Mouse (Mus musculus): Measurements from ENCODE around the gene Rpl12. TPM values are rescaled to one million over a fixed set of nuclear protein-coding genes. Genes with fewer than 3 reads are reported as not detected.
A peak's percentile ranks its signal among the peaks of the same experiment; 100 is the strongest.

Rpl12 gene
- polyA plus RNA-seq, 1 experiment from 2014 or later: 663 TPM

DNA sequence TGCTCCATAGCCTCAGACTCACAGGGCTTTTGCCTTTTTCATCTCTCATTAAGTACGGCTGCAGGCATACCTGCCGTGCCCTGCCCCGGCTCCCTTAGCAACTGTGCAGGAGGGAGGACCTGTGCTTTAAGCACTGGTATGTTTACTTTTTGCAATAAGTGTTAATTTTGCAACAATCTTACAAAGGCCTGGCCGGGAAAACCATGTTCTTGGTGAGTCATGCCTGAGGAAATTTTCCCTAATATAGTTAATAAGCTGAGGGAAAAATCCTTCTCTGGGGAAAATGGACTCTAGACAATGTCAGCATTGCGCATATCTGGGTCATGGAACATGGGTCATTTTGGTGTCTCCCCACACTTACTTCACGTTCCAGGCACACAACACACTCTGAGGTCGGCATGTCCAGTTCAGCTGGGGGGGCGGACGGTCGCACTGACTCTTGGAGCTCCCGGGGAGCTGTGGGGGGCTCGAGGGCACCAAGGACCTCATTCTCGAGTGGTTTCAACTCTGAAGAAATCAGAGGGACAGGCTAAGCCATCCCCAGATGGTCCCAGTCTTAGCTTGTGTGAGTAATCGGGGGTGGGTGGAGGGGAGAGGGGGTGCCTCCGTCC, 33.6 kb upstream of the Rpl12 start:
- H3K36me3 ChIP-seq (ENCODE audit: inconsistent target): peaks cover 55% of the 10 kb centered on the region; the same call in 1 of the 2 replicates
- 89% methylated on average over 15 of the region's 15 CpGs for WGBS (ENCODE audit: missing documents)

DNA sequence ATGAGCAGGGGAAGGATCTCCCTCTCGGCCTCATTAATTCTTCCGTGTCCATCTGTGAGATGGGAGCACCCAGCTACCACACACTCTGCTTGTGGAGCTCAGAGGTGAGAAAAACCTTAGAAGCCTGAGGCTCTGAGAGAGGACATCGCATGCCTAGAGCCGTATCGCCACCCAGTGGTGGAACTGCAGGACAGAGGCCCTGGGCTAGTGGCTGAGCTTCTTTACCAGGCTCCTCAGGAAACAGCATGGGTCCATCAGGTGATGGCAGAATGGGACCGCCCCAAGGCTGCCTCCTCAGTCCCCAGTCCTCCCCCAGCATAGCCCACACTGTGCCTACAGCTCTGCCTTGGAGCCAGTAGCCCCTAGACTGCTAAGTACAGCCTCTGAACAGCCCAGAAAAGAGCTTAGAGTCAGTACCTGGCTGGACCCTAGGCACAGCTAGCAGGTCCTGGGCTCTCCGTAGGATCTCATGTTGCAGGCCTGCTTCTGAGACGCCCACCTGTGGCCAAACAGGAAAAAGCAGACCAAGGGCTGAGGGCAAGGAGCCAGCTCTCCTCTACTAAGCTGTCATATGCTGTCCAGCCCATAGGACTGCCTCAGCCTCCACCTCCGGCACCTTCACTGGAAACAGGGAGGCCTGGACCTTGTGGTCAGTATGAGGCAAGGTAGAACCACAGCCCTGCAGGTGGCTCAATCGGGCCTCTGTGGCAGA, 33.0 kb upstream of the Rpl12 start:
- WGBS (ENCODE audit: missing documents): 52% methylated on average over 10 of the region's 10 CpGs
- H3K36me3 ChIP-seq (ENCODE audit: inconsistent target): peaks cover 55% of the 10 kb centered on the region; the same call in 1 of the 2 replicates
- H3K79me2 ChIP-seq (ENCODE audit: inconsistent target): no peaks in the 10 kb centered on the region
- H3K4me3 ChIP-seq (ENCODE audit: inconsistent target): no peak overlapping the region
- H3K27ac ChIP-seq: no peak overlapping the region

More for the DNA sequence above, 33.6 kb upstream of the Rpl12 start:
- Histone ChIP-seq H3K4me3 (ENCODE audit: inconsistent target) (no peak overlapping the region), H3K27ac (no peak overlapping the region), H3K79me2 (ENCODE audit: inconsistent target) (no peaks in the 10 kb centered on the region)

DNA sequence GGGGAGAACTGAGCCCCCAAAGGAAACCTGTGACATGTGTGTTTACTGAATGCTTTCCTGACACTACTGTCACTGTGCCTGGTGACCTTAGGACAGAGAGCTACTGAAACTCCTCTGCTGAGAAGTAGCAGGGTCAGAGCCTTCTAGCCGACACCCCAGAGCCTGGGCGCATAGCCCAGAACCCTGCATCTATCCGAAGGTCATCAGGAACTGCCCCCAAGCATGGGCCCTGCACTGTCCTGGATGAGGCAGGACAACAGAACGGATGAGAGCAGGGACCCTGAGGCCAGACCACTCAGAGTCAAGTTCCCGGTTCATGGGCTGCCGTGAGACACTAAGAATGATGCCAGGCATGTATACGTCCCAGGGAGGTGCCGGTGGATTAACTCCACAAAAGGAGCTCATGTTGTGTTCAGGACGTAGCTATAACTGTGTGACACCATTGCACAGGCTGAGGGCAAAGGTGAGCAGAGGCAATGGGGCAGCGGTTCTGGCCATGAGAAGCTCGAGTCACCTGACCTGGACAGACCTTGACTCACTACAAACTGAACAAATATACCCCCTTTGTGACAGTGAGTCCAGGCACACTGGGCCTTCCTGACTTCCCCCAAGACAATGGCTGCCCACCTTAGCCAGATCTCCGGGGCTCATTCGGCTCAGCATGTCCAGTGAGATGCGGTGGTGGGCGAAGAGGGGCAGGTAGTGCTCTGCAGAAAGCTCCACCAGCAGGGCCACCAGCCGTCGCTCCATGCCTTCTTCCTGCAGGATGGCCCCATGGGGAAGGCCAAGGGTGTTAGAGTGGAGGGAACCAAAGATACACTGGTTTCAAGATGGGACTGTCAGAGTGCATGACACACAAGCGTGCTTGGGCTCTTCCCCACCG, 32.2 kb upstream of the Rpl12 start:
- Histone ChIP-seq H3K4me3 (ENCODE audit: inconsistent target) (no peak overlapping the region), H3K36me3 (ENCODE audit: inconsistent target) (peaks cover 56% of the 10 kb centered on the region; the same call in 1 of the 2 replicates), H3K79me2 (ENCODE audit: inconsistent target) (no peaks in the 10 kb centered on the region), H3K27ac (no peak overlapping the region)
- 96% methylated on average over 17 of the region's 19 CpGs for WGBS (ENCODE audit: missing documents)

- 46% methylated on average over 6 of the region's 7 CpGs for WGBS (ENCODE audit: missing documents)
- Histone ChIP-seq H3K36me3 (ENCODE audit: inconsistent target) (peaks cover 65% of the 10 kb centered on the region; the same call in 1 of the 2 replicates), H3K4me3 (ENCODE audit: inconsistent target) (no peak overlapping the region), H3K79me2 (ENCODE audit: inconsistent target) (no peaks in the 10 kb centered on the region), H3K27ac (no peak overlapping the region)
Observed at GRCm38 (mm10) chr2:32931730-32932129, 29.6 kb upstream of the Rpl12 start.

- Histone ChIP-seq H3K27ac (no peak overlapping the region), H3K4me3 (ENCODE audit: inconsistent target) (no peak overlapping the region), H3K36me3 (ENCODE audit: inconsistent target) (peaks cover 70% of the 10 kb centered on the region; the same call in 1 of the 2 replicates), H3K79me2 (ENCODE audit: inconsistent target) (no peaks in the 10 kb centered on the region)
- 90% methylated on average over 5 of the region's 5 CpGs for WGBS (ENCODE audit: missing documents)
Observed at GRCm38 (mm10) chr2:32938741-32939140, 22.6 kb upstream of the Rpl12 start.

GRCm38 (mm10) chr2:32939418-32939817, 21.9 kb upstream of the Rpl12 start:
- H3K36me3 ChIP-seq (ENCODE audit: inconsistent target): peaks cover 70% of the 10 kb centered on the region; the same call in 1 of the 2 replicates
- no peak overlapping the region for H3K4me3 ChIP-seq (ENCODE audit: inconsistent target)
- no peak overlapping the region for H3K27ac ChIP-seq
- no peaks in the 10 kb centered on the region for H3K79me2 ChIP-seq (ENCODE audit: inconsistent target)
- WGBS (ENCODE audit: missing documents): 88% methylated on average over 5 of the region's 5 CpGs

GRCm38 (mm10) chr2:32940483-32940882, 20.9 kb upstream of the Rpl12 start:
- Histone ChIP-seq H3K27ac (no peak overlapping the region), H3K79me2 (ENCODE audit: inconsistent target) (no peaks in the 10 kb centered on the region), H3K36me3 (ENCODE audit: inconsistent target) (peaks cover 70% of the 10 kb centered on the region; the same call in 1 of the 2 replicates), H3K4me3 (ENCODE audit: inconsistent target) (no peak overlapping the region)
- WGBS (ENCODE audit: missing documents): 97% methylated on average over 4 of the region's 4 CpGs

GRCm38 (mm10) chr2:32947454-32947853, 13.9 kb upstream of the Rpl12 start:
- Histone ChIP-seq H3K4me3 (ENCODE audit: inconsistent target) (no peak overlapping the region), H3K36me3 (ENCODE audit: inconsistent target) (peaks cover 54% of the 10 kb centered on the region; the same call in 1 of the 2 replicates), H3K79me2 (ENCODE audit: inconsistent target) (no peaks in the 10 kb centered on the region), H3K27ac (no peak overlapping the region)
- WGBS (ENCODE audit: missing documents): 78% methylated on average over 11 of the region's 11 CpGs

- Histone ChIP-seq H3K36me3 (ENCODE audit: inconsistent target) (peaks cover 58% of the 10 kb centered on the region), H3K79me2 (ENCODE audit: inconsistent target) (no peaks in the 10 kb centered on the region), H3K4me3 (ENCODE audit: inconsistent target) (no peak overlapping the region), H3K27ac (no peak overlapping the region)
- WGBS (ENCODE audit: missing documents): 100% methylated on average over 1 of the region's 2 CpGs
Observed at GRCm38 (mm10) chr2:32954581-32954980, 6.8 kb upstream of the Rpl12 start.

DNA sequence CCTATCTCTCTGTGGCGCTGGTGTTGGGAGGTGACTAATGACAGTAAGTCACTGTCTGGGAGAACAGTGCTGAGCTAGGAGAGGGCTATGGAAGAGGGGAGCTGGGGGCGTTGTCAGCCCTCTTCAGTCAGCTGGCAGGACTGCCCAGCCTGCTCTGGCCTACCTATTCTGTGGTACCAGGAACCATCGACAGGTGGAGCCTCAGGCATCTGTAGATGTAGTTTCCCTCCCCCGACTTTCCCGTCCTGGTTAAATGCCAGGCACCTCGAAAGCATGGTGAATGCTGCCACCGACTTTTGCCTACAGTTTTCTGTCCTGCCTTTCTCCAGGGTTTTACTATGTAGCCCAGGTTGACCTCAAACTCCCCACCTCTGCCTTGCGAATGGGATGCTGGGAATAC, 4.0 kb upstream of the Rpl12 start:
- no peak overlapping the region for H3K4me3 ChIP-seq (ENCODE audit: inconsistent target)
- 74% methylated on average over 8 of the region's 8 CpGs for WGBS (ENCODE audit: missing documents)
- H3K27ac ChIP-seq: no peak overlapping the region
- peaks cover 14% of the 10 kb centered on the region for H3K79me2 ChIP-seq (ENCODE audit: inconsistent target)
- H3K36me3 ChIP-seq (ENCODE audit: inconsistent target): peaks cover 58% of the 10 kb centered on the region

DNA sequence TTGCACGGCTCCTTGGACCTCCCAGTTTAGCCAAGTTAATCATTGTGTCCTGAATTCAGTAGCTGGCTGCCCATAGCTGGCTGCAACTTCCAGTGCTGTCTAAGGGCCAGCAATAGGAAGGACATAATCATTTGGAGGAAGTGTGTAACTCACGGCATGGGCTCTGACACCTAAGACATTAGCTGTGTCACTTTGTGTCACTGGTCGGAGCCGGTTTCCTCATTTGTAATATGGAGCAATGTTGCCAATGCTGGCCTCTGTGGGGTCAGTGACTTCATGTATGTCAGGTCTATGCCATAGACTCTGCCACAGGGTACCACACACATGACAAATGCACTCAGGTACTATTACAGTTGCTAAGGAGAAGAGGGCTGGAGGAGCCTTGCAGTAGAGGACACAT, 1.1 kb upstream of the Rpl12 start:
- peak overlapping the region; percentile 64 for H3K27ac ChIP-seq
- peak overlapping the region; percentile 74 for H3K4me3 ChIP-seq (ENCODE audit: inconsistent target)
- H3K79me2 ChIP-seq (ENCODE audit: inconsistent target): peaks cover 39% of the 10 kb centered on the region
- H3K36me3 ChIP-seq (ENCODE audit: inconsistent target): peaks cover 43% of the 10 kb centered on the region
- 50% methylated on average over 4 of the region's 4 CpGs for WGBS (ENCODE audit: missing documents)

DNA sequence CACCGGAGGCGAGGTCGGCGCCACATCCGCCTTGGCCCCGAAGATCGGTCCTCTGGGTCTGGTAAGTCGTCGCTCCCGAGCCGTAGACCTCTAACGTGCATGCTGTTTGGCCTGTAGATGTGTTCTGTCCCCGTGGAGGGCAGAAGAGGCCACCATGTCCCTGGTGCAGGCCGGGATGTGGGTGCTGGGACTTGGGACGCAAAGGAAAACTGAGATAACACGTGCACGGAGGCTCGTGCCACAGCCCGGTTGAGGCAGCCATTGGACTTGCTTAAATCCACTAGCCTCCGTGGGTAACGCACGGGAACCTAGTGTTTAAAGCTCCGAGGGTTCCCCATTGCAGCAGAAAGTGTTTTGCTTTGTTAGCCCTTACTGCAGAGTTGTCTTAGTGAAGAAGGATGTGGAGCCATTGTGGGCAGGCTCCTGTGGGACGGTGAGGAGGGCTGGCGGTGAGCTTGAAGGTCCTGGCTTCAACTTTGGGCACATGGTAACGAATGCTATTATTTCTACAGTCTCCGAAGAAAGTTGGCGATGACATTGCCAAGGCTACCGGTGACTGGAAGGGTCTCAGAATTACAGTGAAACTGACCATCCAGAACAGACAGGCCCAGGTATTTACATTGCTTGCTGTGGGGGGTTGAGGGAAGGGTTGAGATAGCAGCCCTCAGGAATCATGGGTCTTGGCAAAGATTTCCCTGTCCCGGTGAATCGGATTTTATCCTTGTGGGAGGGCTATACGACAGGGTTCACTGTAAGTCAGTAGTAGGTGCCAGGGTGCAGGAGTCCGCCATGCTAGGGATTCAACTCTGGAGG, 909 bp downstream of the Rpl12 start:
- H3K36me3 ChIP-seq (ENCODE audit: inconsistent target): peaks cover 23% of the 10 kb centered on the region; the same call in 1 of the 2 replicates
- H3K79me2 ChIP-seq (ENCODE audit: inconsistent target): peaks cover 41% of the 10 kb centered on the region
- 2% methylated on average over 31 of the region's 33 CpGs for WGBS (ENCODE audit: missing documents)
- peak overlapping the region; percentile 70 for H3K27ac ChIP-seq
- peak overlapping the region; percentile 77 for H3K4me3 ChIP-seq (ENCODE audit: inconsistent target)

- Histone ChIP-seq H3K36me3 (ENCODE audit: inconsistent target) (peaks cover 17% of the 10 kb centered on the region; the same call in 1 of the 2 replicates), H3K79me2 (ENCODE audit: inconsistent target) (peaks cover 47% of the 10 kb centered on the region), H3K27ac (peak overlapping the region; percentile 70), H3K4me3 (ENCODE audit: inconsistent target) (peak overlapping the region; percentile 77)
- 8% methylated on average over 9 of the region's 9 CpGs for WGBS (ENCODE audit: missing documents)
Observed at GRCm38 (mm10) chr2:32962875-32963220, 1.5 kb downstream of the Rpl12 start.

DNA sequence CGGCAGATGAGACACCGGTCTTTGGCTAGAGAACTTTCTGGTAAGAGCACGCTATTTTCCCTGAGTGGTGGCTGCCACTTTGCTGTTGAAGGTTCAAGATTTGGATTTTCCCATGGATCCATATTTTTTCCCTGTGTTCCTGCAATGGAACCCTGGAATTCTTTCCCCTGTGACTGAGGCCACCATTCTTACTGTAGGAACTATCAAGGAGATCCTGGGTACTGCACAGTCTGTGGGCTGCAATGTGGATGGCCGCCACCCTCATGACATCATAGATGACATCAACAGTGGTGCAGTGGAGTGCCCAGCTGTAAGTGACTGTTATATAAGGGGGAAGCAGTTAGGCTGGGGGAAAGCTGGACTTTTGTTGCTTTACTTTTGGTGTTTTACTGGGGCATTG, 2.2 kb downstream of the Rpl12 start:
- H3K4me3 ChIP-seq (ENCODE audit: inconsistent target): peak overlapping the region; percentile 77; the same call in 1 of the 2 replicates

More for the DNA sequence above, 2.2 kb downstream of the Rpl12 start:
- Histone ChIP-seq H3K36me3 (ENCODE audit: inconsistent target) (peaks cover 10% of the 10 kb centered on the region; the same call in 1 of the 2 replicates), H3K27ac (peak overlapping the region; percentile 70), H3K79me2 (ENCODE audit: inconsistent target) (peaks cover 52% of the 10 kb centered on the region)
- WGBS (ENCODE audit: missing documents): 69% methylated on average over 4 of the region's 4 CpGs

Measured in macrophage (primary cell).